Mouse (Mus musculus) CD4-positive naive resting alpha-beta T cell, adult 76 days (primary cell): ENCODE results near the gene Tmem254c. TPM values are rescaled to one million over a fixed set of nuclear protein-coding genes. Genes with fewer than 3 reads are reported as not detected.

ENCODE experiments used
- total RNA-seq: library from RNA; stranded (reverse); gene quantifications from one replicate; pipeline ENCODE4 v1.2.4, GENCODE M21; 2023

Tmem254c gene
- 21.1 TPM for total RNA-seq

GRCm38 (mm10) chr14:26067325-26067633 is at the start of gene Tmem254c:
TSS of gene Tmem254c (minus strand) at chr14:26067355.

GRCm38 (mm10) chr14:26081997-26082396 is 14.8 kb upstream of the Tmem254c start, which contains the start of gene Cphx3:
TSS of gene Cphx3 (plus strand) at chr14:26082297.

GRCm38 (mm10) chr14:26081216-26081615 is 14.1 kb upstream of the Tmem254c start, which contains the start of gene Cphx2:
TSS of gene Cphx2 (plus strand) at chr14:26081516.

GRCm38 (mm10) chr14:26042611-26043010 is 24.5 kb downstream of the Tmem254c start, which contains the start of gene Gm9780:
TSS of gene Gm9780 (minus strand) at chr14:26042711.

Other genes with a start within 250 kb of the Tmem254c start
- gene Anxa11, start 225.2 kb downstream of the Tmem254c start, total RNA-seq = 76.8 TPM
- not detected for gene Plac9a, start 164.3 kb downstream of the Tmem254c start, total RNA-seq
- 7.0 TPM for gene Tmem254a, start 139.7 kb downstream of the Tmem254c start, total RNA-seq
- gene Cphx1, start 129.1 kb downstream of the Tmem254c start, total RNA-seq = not detected
- 0.50 TPM for gene Duxbl1, start 88.8 kb downstream of the Tmem254c start, total RNA-seq
- gene Gm9780, start 24.6 kb downstream of the Tmem254c start, total RNA-seq = not detected
- gene Cphx2, start 14.2 kb upstream of the Tmem254c start, total RNA-seq = not detected
- gene Cphx3, start 14.9 kb upstream of the Tmem254c start, total RNA-seq = not detected
- gene Duxbl2, start 51.0 kb upstream of the Tmem254c start, total RNA-seq = not detected
- not detected for gene Plac9b, start 115.1 kb upstream of the Tmem254c start, total RNA-seq
- 3.8 TPM for gene Tmem254b, start 139.7 kb upstream of the Tmem254c start, total RNA-seq
- not detected for gene Duxbl3, start 190.6 kb upstream of the Tmem254c start, total RNA-seq